Comparison of ENCODE assay signal across 14 mouse cellular contexts in the genomic region with DNA sequence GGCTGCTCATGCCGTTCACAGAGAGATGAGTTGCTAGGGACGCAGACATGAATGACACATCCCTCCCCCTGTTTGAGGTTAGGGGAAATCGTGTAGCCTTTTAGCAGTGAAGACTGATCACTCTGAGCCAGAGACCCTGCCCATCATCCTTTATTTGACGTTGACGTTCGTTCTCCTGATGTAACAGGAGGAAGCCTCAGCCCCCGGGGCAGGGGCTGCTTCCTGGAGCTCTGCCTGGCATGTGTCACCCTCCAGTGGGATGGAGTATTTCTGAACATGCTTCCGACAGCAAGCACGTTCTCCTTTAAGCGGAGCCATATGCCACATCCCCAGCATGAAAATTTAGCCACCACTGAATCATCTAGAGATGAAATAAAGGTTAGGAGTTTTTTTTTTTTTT.
DNase-seq lines count a peak whose midpoint lies in the region; ATAC-seq lines count a peak whose summit lies in the region.
"Had no signal": no experiment of that assay in that cellular context is flagged by ENCODE, and none has a peak within 500 bp of the region (broad histone marks: within the 10 kb centered on the region; RNA-seq: fewer than 3 reads in every experiment).

No protein-coding gene starts in this region.

- H3K36me3 ChIP-seq in forebrain, embryonic 15.5 days = no peaks in the 10 kb centered on the region
- H3K36me3 ChIP-seq in forebrain, embryonic 12.5 days (replicated peaks) = no peaks in the 10 kb centered on the region
- H3K36me3 ChIP-seq in forebrain, embryonic 16.5 days (ENCODE audit: control insufficient read depth, insufficient read depth) = no peaks in the 10 kb centered on the region

- no peak overlapping the region; the same call in 1 of the 2 replicates for H3K27ac ChIP-seq in forebrain, embryonic 15.5 days (replicated peaks)
- H3K27ac ChIP-seq in forebrain, embryonic 12.5 days = no peak overlapping the region
- H3K27ac ChIP-seq in forebrain, embryonic 16.5 days (ENCODE audit: low read length) = no peak overlapping the region
- H3K27ac ChIP-seq: stomach, postnatal 0 days had no signal

- 40% methylated on average over 10 of the region's 10 CpGs for WGBS in forebrain, embryonic 15.5 days
- WGBS in forebrain, embryonic 12.5 days = 65% methylated on average over 10 of the region's 10 CpGs
- 28% methylated on average over 10 of the region's 10 CpGs for WGBS in forebrain, embryonic 16.5 days

- peaks cover 6% of the 10 kb centered on the region; the same call in 1 of the 2 replicates for H3K4me1 ChIP-seq in forebrain, embryonic 15.5 days
- no peaks in the 10 kb centered on the region for H3K4me1 ChIP-seq in forebrain, embryonic 12.5 days
- peaks cover 3% of the 10 kb centered on the region for H3K4me1 ChIP-seq in forebrain, embryonic 16.5 days (replicated peaks; ENCODE audit: control insufficient read depth, insufficient read depth, low read length)

- no peak overlapping the region for H3K4me3 ChIP-seq in forebrain, embryonic 15.5 days
- no peak overlapping the region for H3K4me3 ChIP-seq in forebrain, embryonic 12.5 days (replicated peaks)
- H3K4me3 ChIP-seq in forebrain, embryonic 16.5 days (replicated peaks; ENCODE audit: low read length) = no peak overlapping the region

- H3K4me2 ChIP-seq in forebrain, embryonic 15.5 days (replicated peaks) = 0 out of 2 replicates have a peak overlapping the region, but pooled peaks have one; percentile 19
- no peak overlapping the region for H3K4me2 ChIP-seq in forebrain, embryonic 12.5 days
- peak overlapping the region; percentile 32; the same call in 1 of the 2 replicates for H3K4me2 ChIP-seq in forebrain, embryonic 16.5 days (ENCODE audit: low read length)

- no peaks in the 10 kb centered on the region for H3K9me3 ChIP-seq in forebrain, embryonic 15.5 days
- H3K9me3 ChIP-seq in forebrain, embryonic 12.5 days = no peaks in the 10 kb centered on the region
- no peaks in the 10 kb centered on the region for H3K9me3 ChIP-seq in forebrain, embryonic 16.5 days (ENCODE audit: control insufficient read depth, low read length)

- intact Hi-C loops in gastrocnemius, postnatal 36 days (cut with DNase I) = no loop called here

- no peaks in the 10 kb centered on the region for H3K27me3 ChIP-seq in forebrain, embryonic 15.5 days
- H3K27me3 ChIP-seq in forebrain, embryonic 12.5 days = no peaks in the 10 kb centered on the region
- no peaks in the 10 kb centered on the region for H3K27me3 ChIP-seq in forebrain, embryonic 16.5 days (replicated peaks; ENCODE audit: control insufficient read depth, insufficient read depth, low read length)

- peak; percentile 77 for ATAC-seq in forebrain, embryonic 15.5 days (replicated peaks)
- no peak for ATAC-seq in forebrain, embryonic 12.5 days (ENCODE audit: low FRiP score)
- ATAC-seq in forebrain, embryonic 16.5 days = peak; percentile 76

- no peak overlapping the region for H3K9ac ChIP-seq in forebrain, embryonic 15.5 days (replicated peaks)
- H3K9ac ChIP-seq in forebrain, embryonic 12.5 days = no peak overlapping the region
- 0 out of 2 replicates have a peak overlapping the region, but pooled peaks have one; percentile 19 for H3K9ac ChIP-seq in forebrain, embryonic 16.5 days (replicated peaks; ENCODE audit: low read depth, low read length)

- DNase-seq in layer of hippocampus, adult 8-10 months (ENCODE audit: low spot score in 2 of 2) = peak; percentile 18 to 26
- DNase-seq in right cerebral cortex, adult 18-20 months = peak; percentile 74
- DNase-seq in MN1 (ENCODE audit: low spot score) = no peak
- no peak for DNase-seq in gastrocnemius, postnatal 36 days
- no peak for DNase-seq in cerebellum, adult 8-10 months
- DNase-seq: adrenal gland, postnatal 25 days; B cell, adult 2 months; cerebellum, postnatal 25 days; gastrocnemius, postnatal 10 days; lung, adult 18-20 months had no signal

Comparison
In these comparisons a context has a peak if more than half of its experiments do, and no peak if none do; other contexts are left out.
1. DNase-seq: peak in layer of hippocampus, adult 8-10 months (2 of 2) and right cerebral cortex, adult 18-20 months (single experiment); none in MN1 (single experiment), gastrocnemius, postnatal 36 days (0 of 2) and cerebellum, adult 8-10 months (single experiment).